17 mouse cellular contexts compared by ENCODE assay signal in genomic region chr12:95734075-95734474, GRCm38 (mm10). TPM values are rescaled to one million over a fixed set of nuclear protein-coding genes. Genes with fewer than 3 reads are reported as not detected.
"Had no signal": no experiment of that assay in that cellular context is flagged by ENCODE, and none has a peak within 500 bp of the region (broad histone marks: within the 10 kb centered on the region; RNA-seq: fewer than 3 reads in every experiment).

No protein-coding gene starts in this region.

- H3K4me2 ChIP-seq: kidney, embryonic 15.5 days; limb, embryonic 12.5 days; midbrain, embryonic 15.5 days; neural tube, embryonic 13.5 days; stomach, embryonic 15.5 days had no signal

- H3K36me3 ChIP-seq: kidney, embryonic 15.5 days; midbrain, embryonic 10.5 days; midbrain, embryonic 15.5 days; neural tube, embryonic 13.5 days; stomach, embryonic 15.5 days had no signal

- H3K27ac ChIP-seq: kidney, embryonic 15.5 days; limb, embryonic 12.5 days; liver, embryonic 14.5 days; midbrain, embryonic 10.5 days; midbrain, embryonic 15.5 days; neural tube, embryonic 13.5 days; stomach, embryonic 15.5 days had no signal

- DNase-seq: kidney, postnatal 14 days; lung, adult 18-20 months; lung, postnatal 10 days; lung, postnatal 4 days; retina, postnatal 1 day; right cerebral cortex, postnatal 4 days; spleen, adult 18-20 months; thymus, adult 2 months; thymus, postnatal 4 days had no signal

- H3K9me3 ChIP-seq: kidney, embryonic 15.5 days; limb, embryonic 12.5 days; midbrain, embryonic 10.5 days; midbrain, embryonic 15.5 days; neural tube, embryonic 13.5 days; stomach, embryonic 15.5 days had no signal

- H3K4me3 ChIP-seq: kidney, embryonic 15.5 days; limb, embryonic 12.5 days; midbrain, embryonic 10.5 days; midbrain, embryonic 15.5 days; neural tube, embryonic 13.5 days; stomach, embryonic 15.5 days had no signal

- ATAC-seq: midbrain, embryonic 15.5 days had no signal

- H3K4me1 ChIP-seq: stomach, embryonic 15.5 days had no signal

- H3K9ac ChIP-seq: kidney, embryonic 15.5 days; limb, embryonic 12.5 days; liver, embryonic 14.5 days; midbrain, embryonic 15.5 days; neural tube, embryonic 13.5 days; stomach, embryonic 15.5 days had no signal

- H3K27me3 ChIP-seq: kidney, embryonic 15.5 days; limb, embryonic 12.5 days; midbrain, embryonic 15.5 days; neural tube, embryonic 13.5 days; stomach, embryonic 15.5 days had no signal

RNA-seq across cellular contexts. Expression of gene Flrt2, which starts 42.0 kb away (rescaled TPM):
- total RNA-seq: monocyte, adult 5-6 weeks had no signal
